Mouse (Mus musculus) liver, embryonic 13.5 days (tissue): Measurements from ENCODE around the gene Hadh. TPM values are rescaled to one million over a fixed set of nuclear protein-coding genes. Genes with fewer than 3 reads are reported as not detected.

Experiments used
- ATAC-seq: fragments of 200-750 bp; cut with Nextera tagmentation; 2 replicates; pipeline ENCODE4 v1.8.0; 2017; ENCODE audit warnings: low read depth, mild to moderate bottlenecking, moderate number of reproducible peaks, moderate library complexity
- DNase-seq: peaks from one replicate; pipeline ENCODE4 v3.0.0; 2022
- H3K27ac ChIP-seq: fragments of 300-500 bp; sonication (generic); 2 replicates; pipeline ENCODE4 v1.5.1; 2015; ENCODE audit warnings: moderate library complexity, mild to moderate bottlenecking, inconsistent platforms
- H3K27me3 ChIP-seq: fragments of 300-500 bp; sonication (generic); 2 replicates; pipeline ENCODE4 v1.6.1; 2015; ENCODE audit warnings: mild to moderate bottlenecking, inconsistent platforms
- H3K36me3 ChIP-seq: fragments of 300-500 bp; sonication (generic); 2 replicates; pipeline ENCODE4 v1.6.1; 2015; ENCODE audit warnings: mild to moderate bottlenecking, inconsistent platforms
- H3K4me1 ChIP-seq: fragments of 300-500 bp; sonication (generic); replicated peaks from 2 replicates; pipeline ENCODE4 v1.6.1; 2015; ENCODE audit warnings: inconsistent platforms
- H3K4me2 ChIP-seq: fragments of 300-500 bp; sonication (generic); 2 replicates; pipeline ENCODE4 v1.6.1; 2015; ENCODE audit warnings: inconsistent platforms, mild to moderate bottlenecking, moderate library complexity
- H3K4me3 ChIP-seq: fragments of 300-500 bp; sonication (generic); replicated peaks from 2 replicates; pipeline ENCODE4 v1.5.1; 2015; ENCODE audit warnings: mild to moderate bottlenecking, inconsistent platforms
- H3K9ac ChIP-seq: fragments of 300-500 bp; sonication (generic); 2 replicates; pipeline ENCODE4 v1.6.1; 2015; ENCODE audit warnings: mild to moderate bottlenecking, inconsistent platforms
- H3K9me3 ChIP-seq: fragments of 300-500 bp; sonication (generic); replicated peaks from 2 replicates; pipeline ENCODE4 v1.6.1; 2016; ENCODE audit warnings: inconsistent platforms
- WGBS: fragments of 180-500 bp; shearing (Covaris S2); methylation state at CpG from one replicate; pipeline ENCODE4 v1.1.7; 2015; ENCODE audit not compliant: insufficient replicate concordance; 5-methylcytosine and 5-hydroxymethylcytosine counted together
- polyA plus RNA-seq: library from polyadenylated mRNA; unstranded; fragments of >200 nt; fragmentation: Nextera tagmentation; extraction: Ambion mirVana; gene quantifications from 2 replicates; pipeline ENCODE4 v1.2.1, GENCODE M21; 2015

Gene Hadh
- polyA plus RNA-seq, 1 experiment from 2014 or later, result 79.6 TPM

DNA sequence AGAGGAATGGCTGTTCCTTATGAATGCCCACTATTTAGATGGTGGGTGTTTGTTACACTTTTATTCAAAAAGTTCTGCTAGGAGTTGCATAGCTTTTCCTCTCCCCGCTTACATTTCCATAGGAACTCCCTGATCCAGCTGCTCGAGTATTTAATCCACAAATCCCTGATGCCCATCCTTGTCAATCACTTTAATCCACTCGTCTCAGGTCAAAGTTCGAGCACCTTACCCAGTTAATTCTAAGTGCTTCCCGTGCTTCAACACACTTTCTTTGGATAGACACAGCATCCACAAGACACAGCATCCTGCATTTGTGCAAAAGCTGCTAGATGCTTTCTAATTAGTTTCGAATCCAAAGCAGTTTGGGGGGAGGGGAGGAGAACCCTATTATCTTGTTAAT, 1.5 kb downstream of the Hadh start:
- Histone ChIP-seq H3K27me3 (no peaks in the 10 kb centered on the region), H3K4me1 (peaks cover 30% of the 10 kb centered on the region), H3K36me3 (peaks cover 5% of the 10 kb centered on the region), H3K4me2 (peak overlapping the region; percentile 82), H3K9me3 (no peaks in the 10 kb centered on the region), H3K4me3 (peak overlapping the region; percentile 69), H3K27ac (no peak overlapping the region), H3K9ac (0 out of 2 replicates have a peak overlapping the region, but pooled peaks have one; percentile 40)
- 62% methylated on average over 6 of the region's 6 CpGs for WGBS
- ATAC-seq, result no peak
- DNase-seq, result no peak

DNA sequence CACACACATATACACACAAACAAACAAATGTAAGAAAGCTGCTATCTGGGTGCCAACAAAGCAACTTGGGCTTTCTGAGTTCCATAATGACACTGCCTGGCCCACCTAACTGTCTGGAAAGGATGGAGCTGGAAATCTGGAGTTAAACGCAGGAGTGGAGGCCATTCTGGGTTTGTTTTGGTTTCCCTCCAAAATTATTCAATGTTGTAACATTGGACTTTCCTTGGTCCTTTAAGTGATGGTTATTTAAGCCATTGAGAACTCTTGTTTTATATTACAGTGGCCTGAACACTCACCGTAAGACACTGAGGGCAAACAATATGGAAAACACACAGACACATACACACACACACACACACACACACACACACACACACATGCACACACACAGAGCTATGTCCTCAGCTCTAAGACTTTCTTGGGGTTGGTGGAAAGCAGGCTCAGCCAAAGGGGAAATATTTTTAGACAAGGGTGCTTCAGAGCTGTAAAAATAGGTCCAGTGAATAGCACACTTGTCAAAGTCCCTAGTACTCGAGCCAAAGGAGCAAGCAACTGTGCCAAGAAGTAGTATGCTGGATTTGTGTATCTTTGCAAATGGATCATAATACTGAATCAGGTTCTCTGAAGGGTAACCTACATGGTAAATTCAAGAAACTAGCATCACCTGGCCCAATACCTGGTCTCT, 5.4 kb downstream of the Hadh start:
- H3K4me2 ChIP-seq, result no peak overlapping the region
- ATAC-seq (no peak), DNase-seq (no peak)
- no peak overlapping the region for H3K4me3 ChIP-seq
- no peak overlapping the region for H3K27ac ChIP-seq
- no peaks in the 10 kb centered on the region for H3K27me3 ChIP-seq
- no peaks in the 10 kb centered on the region for H3K9me3 ChIP-seq
- peaks cover 34% of the 10 kb centered on the region for H3K4me1 ChIP-seq
- no peak overlapping the region for H3K9ac ChIP-seq
- WGBS, result 62% methylated on average over 3 of the region's 3 CpGs
- peaks cover 19% of the 10 kb centered on the region for H3K36me3 ChIP-seq

DNA sequence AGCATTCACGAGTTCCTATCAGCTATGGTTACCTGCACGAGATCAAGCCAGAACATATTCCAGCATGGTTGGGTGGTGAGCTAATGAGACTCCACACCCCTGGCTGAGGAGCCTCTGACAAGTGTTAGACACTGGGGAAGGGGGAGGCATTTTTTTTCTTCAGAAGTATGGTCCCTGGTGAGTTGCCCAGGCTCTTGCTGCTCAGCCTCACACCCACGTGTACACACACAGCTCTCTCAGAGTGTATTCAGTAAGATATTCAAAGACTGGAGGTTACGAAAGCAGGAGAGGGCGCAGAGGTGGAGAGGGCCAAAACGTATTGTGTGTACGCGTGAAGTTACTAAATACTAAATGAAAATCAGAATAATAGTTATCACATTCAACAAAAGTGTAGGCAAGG, 6.4 kb downstream of the Hadh start:
- no peaks in the 10 kb centered on the region; the same call in 1 of the 2 replicates for H3K9me3 ChIP-seq
- no peak for ATAC-seq
- H3K27ac ChIP-seq, result no peak overlapping the region
- DNase-seq, result no peak
- no peak overlapping the region for H3K4me2 ChIP-seq
- H3K4me1 ChIP-seq, result peaks cover 24% of the 10 kb centered on the region
- H3K4me3 ChIP-seq, result no peak overlapping the region
- H3K36me3 ChIP-seq, result peaks cover 28% of the 10 kb centered on the region
- H3K9ac ChIP-seq, result no peak overlapping the region
- H3K27me3 ChIP-seq, result no peaks in the 10 kb centered on the region
- WGBS, result 69% methylated on average over 8 of the region's 8 CpGs

GRCm38 (mm10) chr3:131263766-131264486, 8.0 kb downstream of the Hadh start:
- Histone ChIP-seq H3K4me3 (no peak overlapping the region), H3K27me3 (no peaks in the 10 kb centered on the region), H3K9me3 (no peaks in the 10 kb centered on the region; the same call in 1 of the 2 replicates), H3K27ac (no peak overlapping the region), H3K9ac (no peak overlapping the region), H3K4me1 (peaks cover 20% of the 10 kb centered on the region), H3K4me2 (peak overlapping the region; percentile 28), H3K36me3 (peaks cover 28% of the 10 kb centered on the region)
- 71% methylated on average over 15 of the region's 15 CpGs for WGBS
- ATAC-seq, result peak; percentile 32; the same call in 1 of the 2 replicates
- no peak for DNase-seq

GRCm38 (mm10) chr3:131260418-131260817, 11.5 kb downstream of the Hadh start:
- DNase-seq (no peak), ATAC-seq (no peak)
- H3K27me3 ChIP-seq, result no peaks in the 10 kb centered on the region
- H3K9ac ChIP-seq, result no peak overlapping the region
- no peaks in the 10 kb centered on the region; the same call in 1 of the 2 replicates for H3K9me3 ChIP-seq
- H3K4me3 ChIP-seq, result no peak overlapping the region
- peaks cover 23% of the 10 kb centered on the region; the same call in 1 of the 2 replicates for H3K36me3 ChIP-seq
- no peak overlapping the region for H3K27ac ChIP-seq
- peaks cover 15% of the 10 kb centered on the region for H3K4me1 ChIP-seq
- H3K4me2 ChIP-seq, result no peak overlapping the region
- 76% methylated on average over 6 of the region's 6 CpGs for WGBS

GRCm38 (mm10) chr3:131259392-131259965, 12.4 kb downstream of the Hadh start:
- Histone ChIP-seq H3K36me3 (peaks cover 25% of the 10 kb centered on the region), H3K27me3 (no peaks in the 10 kb centered on the region), H3K27ac (no peak overlapping the region), H3K4me3 (no peak overlapping the region), H3K9ac (no peak overlapping the region), H3K9me3 (no peaks in the 10 kb centered on the region; the same call in 1 of the 2 replicates), H3K4me2 (no peak overlapping the region), H3K4me1 (peaks cover 7% of the 10 kb centered on the region)
- 82% methylated on average over 9 of the region's 9 CpGs for WGBS
- DNase-seq, result no peak
- no peak for ATAC-seq

DNA sequence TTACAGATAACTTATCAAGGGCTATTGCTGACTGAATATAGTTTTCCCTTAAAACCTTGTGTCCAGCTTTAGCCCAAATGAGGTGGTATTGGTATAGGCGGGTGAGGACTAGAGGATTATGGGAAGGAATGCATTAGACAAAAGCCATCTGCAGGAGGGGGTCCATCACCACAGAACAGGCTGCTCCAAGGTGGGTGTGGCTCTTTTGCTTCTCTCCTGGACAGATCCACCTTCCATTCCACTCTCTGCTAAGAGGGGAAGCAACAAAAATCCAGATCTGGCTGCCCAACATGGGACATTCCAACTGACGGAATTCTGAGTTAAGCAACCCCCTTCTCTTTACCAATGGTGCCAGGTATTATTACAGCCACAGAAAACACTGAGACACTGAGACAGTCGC, 13.0 kb downstream of the Hadh start:
- no peak overlapping the region for H3K9ac ChIP-seq
- no peaks in the 10 kb centered on the region for H3K27me3 ChIP-seq
- ATAC-seq (no peak), DNase-seq (no peak)
- H3K27ac ChIP-seq, result no peak overlapping the region
- H3K4me3 ChIP-seq, result no peak overlapping the region
- no peak overlapping the region for H3K4me2 ChIP-seq
- 75% methylated on average over 3 of the region's 3 CpGs for WGBS
- peaks cover 7% of the 10 kb centered on the region; the same call in 1 of the 2 replicates for H3K4me1 ChIP-seq
- H3K36me3 ChIP-seq, result peaks cover 29% of the 10 kb centered on the region
- H3K9me3 ChIP-seq, result peaks cover under 1% of the 10 kb centered on the region; the same call in 1 of the 2 replicates

GRCm38 (mm10) chr3:131255399-131255981, 16.4 kb downstream of the Hadh start:
- Histone ChIP-seq H3K9me3 (peaks cover 4% of the 10 kb centered on the region; the same call in 1 of the 2 replicates), H3K27me3 (no peaks in the 10 kb centered on the region), H3K36me3 (peaks cover 20% of the 10 kb centered on the region), H3K27ac (no peak overlapping the region), H3K9ac (no peak overlapping the region), H3K4me3 (no peak overlapping the region), H3K4me1 (peaks cover 4% of the 10 kb centered on the region; the same call in 1 of the 2 replicates), H3K4me2 (no peak overlapping the region)
- WGBS, result 62% methylated on average over 3 of the region's 3 CpGs
- ATAC-seq (no peak), DNase-seq (no peak)

DNA sequence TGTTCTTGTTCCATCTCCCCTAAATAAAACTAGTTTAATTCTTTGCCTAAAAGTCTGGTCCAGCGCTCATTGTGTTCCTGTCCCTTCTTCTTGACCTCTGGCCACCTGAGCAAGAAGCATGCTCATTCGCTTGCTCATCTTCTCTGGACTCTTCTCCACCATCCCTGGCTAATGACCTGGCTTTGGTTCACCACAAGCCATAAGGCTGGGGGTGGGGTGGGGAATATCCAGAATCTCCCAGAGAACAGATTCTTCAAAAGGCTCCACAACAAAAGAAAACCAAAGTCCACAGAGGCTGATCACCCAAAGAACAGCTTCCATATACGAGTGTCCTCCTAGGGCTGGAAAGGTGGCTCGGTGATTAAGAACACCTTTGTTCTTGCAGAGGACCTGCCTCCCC, 16.9 kb downstream of the Hadh start:
- no peak for DNase-seq
- Histone ChIP-seq H3K9ac (no peak overlapping the region), H3K9me3 (peaks cover 4% of the 10 kb centered on the region; the same call in 1 of the 2 replicates), H3K4me3 (no peak overlapping the region), H3K36me3 (peaks cover 21% of the 10 kb centered on the region), H3K4me2 (no peak overlapping the region), H3K4me1 (peaks cover 7% of the 10 kb centered on the region; the same call in 1 of the 2 replicates), H3K27me3 (no peaks in the 10 kb centered on the region), H3K27ac (no peak overlapping the region)
- WGBS, result 84% methylated on average over 4 of the region's 4 CpGs
- no peak for ATAC-seq

GRCm38 (mm10) chr3:131251601-131252000, 20.3 kb downstream of the Hadh start:
- H3K27ac ChIP-seq, result no peak overlapping the region
- 0 out of 2 replicates have a peak, but pooled peaks cover 3% of the 10 kb centered on the region for H3K4me1 ChIP-seq
- H3K9me3 ChIP-seq, result peaks cover 4% of the 10 kb centered on the region; the same call in 1 of the 2 replicates
- ATAC-seq (no peak), DNase-seq (no peak)
- H3K9ac ChIP-seq, result no peak overlapping the region
- no peaks in the 10 kb centered on the region for H3K27me3 ChIP-seq
- WGBS, result 79% methylated on average over 7 of the region's 7 CpGs
- peaks cover 29% of the 10 kb centered on the region for H3K36me3 ChIP-seq
- no peak overlapping the region for H3K4me3 ChIP-seq
- H3K4me2 ChIP-seq, result no peak overlapping the region

DNA sequence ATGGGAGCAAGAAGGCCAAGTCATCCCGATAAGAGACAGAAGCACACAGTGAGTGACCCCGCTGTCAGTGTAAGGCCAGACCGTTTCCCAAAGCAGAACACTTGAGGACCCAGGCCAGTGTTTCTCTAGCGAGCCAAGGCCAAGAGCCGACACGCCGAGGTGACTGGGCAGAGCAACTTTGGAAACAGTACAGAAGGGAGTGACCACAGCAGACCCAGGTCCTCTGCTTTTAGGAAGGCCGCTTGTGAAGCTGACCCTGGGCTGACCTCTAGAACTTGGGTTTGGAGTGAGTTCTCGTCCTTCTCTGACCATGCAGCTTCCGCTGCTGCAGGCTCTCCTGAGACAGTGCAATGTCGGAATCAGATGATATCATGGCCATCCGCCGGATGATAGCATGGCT, 20.9 kb downstream of the Hadh start:
- ATAC-seq (no peak), DNase-seq (no peak)
- Histone ChIP-seq H3K4me2 (no peak overlapping the region), H3K4me3 (no peak overlapping the region), H3K4me1 (0 out of 2 replicates have a peak, but pooled peaks cover 3% of the 10 kb centered on the region), H3K27me3 (no peaks in the 10 kb centered on the region), H3K9me3 (peaks cover 4% of the 10 kb centered on the region; the same call in 1 of the 2 replicates), H3K27ac (no peak overlapping the region), H3K9ac (no peak overlapping the region), H3K36me3 (peaks cover 35% of the 10 kb centered on the region)
- 77% methylated on average over 13 of the region's 13 CpGs for WGBS
